Mouse (Mus musculus) E14TG2a.4 (cell line): ENCODE measurements around the gene Syvn1.
"Not testable (repeated sequence)": the region's sequence is repeated elsewhere in the genome, so short reads cannot be mapped to it uniquely, and the experiment has no call there.

Experiments
- H3K27me3 ChIP-seq: 2 replicates; pipeline ENCODE4 v1.6.1; 2014; ENCODE audit warnings: low read length, control low read depth; ENCODE audit not compliant: insufficient read depth
- H3K36me3 ChIP-seq: 2 replicates; pipeline ENCODE4 v1.6.1; 2014; ENCODE audit warnings: low read length, control low read depth; ENCODE audit not compliant: insufficient read depth
- H3K4me1 ChIP-seq: replicated peaks from 2 replicates; pipeline ENCODE4 v1.6.1; 2014; ENCODE audit warnings: low read depth, low read length, control low read depth
- H3K4me3 ChIP-seq: replicated peaks from 2 replicates; pipeline ENCODE4 v1.5.1; 2014; ENCODE audit warnings: mild to moderate bottlenecking, low read length
- H3K9me3 ChIP-seq: 2 replicates; pipeline ENCODE4 v1.6.1; 2014; ENCODE audit warnings: low read length, control low read depth
- CTCF ChIP-seq: conservative IDR thresholded peaks from 2 replicates; pipeline ENCODE4 v1.5.1; 2014; ENCODE audit warnings: low read length
- NANOG ChIP-seq: IDR thresholded peaks from 2 replicates; pipeline ENCODE4 v1.6.1; 2014; ENCODE audit warnings: borderline replicate concordance, low read length, mixed read lengths
- POU5F1 ChIP-seq: IDR thresholded peaks from 2 replicates; pipeline ENCODE4 v1.6.1; 2014; ENCODE audit warnings: low read length, borderline replicate concordance

Syvn1 gene

DNA sequence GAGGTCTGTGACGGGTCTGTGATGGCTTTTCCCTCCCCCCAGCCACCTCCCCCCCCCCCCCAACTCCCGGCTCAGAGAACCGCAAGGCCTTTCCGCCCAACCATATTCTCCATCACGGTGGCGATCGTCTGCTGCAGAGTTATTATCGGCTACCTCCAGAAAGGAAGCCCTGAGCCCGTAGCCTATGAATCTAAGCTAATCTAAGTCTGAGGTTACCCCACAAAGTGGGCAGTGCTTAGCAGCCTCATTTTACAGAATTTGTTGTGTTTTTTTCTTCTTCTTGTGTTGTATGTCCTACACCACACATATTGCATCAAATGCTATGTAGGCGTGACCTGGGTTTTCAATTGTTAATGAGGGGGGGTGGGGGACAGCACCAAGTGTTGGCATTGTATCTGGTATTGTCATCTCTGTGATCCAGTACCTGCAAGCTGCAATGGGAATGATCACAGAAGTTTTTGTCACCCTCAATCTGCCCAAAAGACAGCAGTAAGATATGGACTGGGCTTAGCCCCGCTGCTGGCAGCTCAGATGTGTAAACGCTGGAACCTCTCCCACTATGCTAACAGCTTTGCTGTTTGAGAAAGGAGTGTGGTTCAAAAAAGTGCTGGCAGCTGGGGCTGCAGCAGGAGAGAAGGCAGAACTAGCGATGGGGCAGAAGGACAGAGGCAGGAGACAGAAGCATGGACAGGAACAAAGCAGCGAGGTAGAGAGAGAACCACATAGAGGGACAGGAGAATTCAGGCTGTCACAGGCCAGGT lies 15.7 kb upstream of the Syvn1 start:
- no peak for TF ChIP-seq NANOG
- no peak for TF ChIP-seq CTCF
- TF ChIP-seq POU5F1 = no peak
- peaks cover 40% of the 10 kb centered on the region for H3K4me1 ChIP-seq
- no peaks in the 10 kb centered on the region for H3K9me3 ChIP-seq
- H3K36me3 ChIP-seq = no peaks in the 10 kb centered on the region
- peak overlapping the region; percentile 10; the same call in 1 of the 2 replicates for H3K4me3 ChIP-seq
- H3K27me3 ChIP-seq = peaks cover 3% of the 10 kb centered on the region; the same call in 1 of the 2 replicates

DNA sequence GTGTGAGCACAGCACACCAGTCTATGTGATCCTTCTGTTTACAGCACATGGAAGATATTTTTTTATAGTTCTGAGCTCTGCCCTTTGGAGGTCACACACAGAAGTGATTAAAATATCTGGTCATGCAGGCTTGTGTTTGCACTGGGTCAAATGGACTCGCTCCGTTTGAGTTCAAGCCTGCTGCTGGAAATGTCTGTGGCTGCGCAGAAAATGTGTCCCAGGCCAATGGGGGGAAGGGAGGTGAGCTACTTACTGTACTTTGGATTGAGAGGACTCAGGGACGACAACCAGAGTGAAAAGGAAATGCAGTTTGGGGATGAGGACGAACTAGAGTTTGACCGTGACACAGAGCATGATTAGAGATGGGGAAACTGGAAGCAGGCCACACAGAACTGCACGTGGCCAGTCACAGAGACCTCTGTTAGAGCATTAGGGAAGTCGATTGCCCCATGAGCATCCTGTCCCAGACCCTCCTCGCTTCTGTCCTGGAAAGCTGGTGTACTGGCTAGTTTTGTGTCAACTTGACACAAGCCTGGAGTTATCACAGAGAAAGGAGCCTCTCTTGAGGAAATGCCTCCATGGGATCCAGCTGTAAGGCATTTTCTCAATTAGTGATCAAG lies 10.3 kb upstream of the Syvn1 start:
- H3K9me3 ChIP-seq = no peaks in the 10 kb centered on the region
- H3K36me3 ChIP-seq = no peaks in the 10 kb centered on the region
- H3K27me3 ChIP-seq = peaks cover 3% of the 10 kb centered on the region; the same call in 1 of the 2 replicates
- peaks cover 8% of the 10 kb centered on the region for H3K4me1 ChIP-seq
- H3K4me3 ChIP-seq = no peak overlapping the region
- TF ChIP-seq POU5F1 (no peak), NANOG (no peak), CTCF (no peak)

DNA sequence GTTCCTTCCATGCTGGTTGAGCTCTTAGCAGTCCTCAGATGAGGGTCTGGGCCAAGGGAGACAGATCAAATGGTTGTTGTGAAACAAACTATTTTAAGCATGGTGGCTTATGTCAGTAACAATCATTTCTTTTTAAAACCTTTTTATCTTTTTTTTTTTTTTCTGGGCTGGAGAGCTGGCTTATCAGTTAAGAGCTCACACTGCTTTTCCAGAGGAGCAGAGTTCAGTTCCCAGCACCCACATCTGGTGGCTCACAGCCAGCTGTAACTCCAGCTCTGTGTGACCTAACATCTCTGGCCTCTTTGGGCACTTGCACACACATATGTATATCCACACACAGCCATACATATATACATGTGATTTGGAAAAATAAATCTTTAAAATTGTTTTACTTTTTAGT lies 8.7 kb upstream of the Syvn1 start:
- Histone ChIP-seq H3K27me3 (peaks cover 1% of the 10 kb centered on the region; the same call in 1 of the 2 replicates), H3K4me1 (peaks cover 16% of the 10 kb centered on the region), H3K4me3 (no peak overlapping the region), H3K36me3 (no peaks in the 10 kb centered on the region), H3K9me3 (no peaks in the 10 kb centered on the region)
- TF ChIP-seq CTCF (no peak), POU5F1 (no peak), NANOG (no peak)

DNA sequence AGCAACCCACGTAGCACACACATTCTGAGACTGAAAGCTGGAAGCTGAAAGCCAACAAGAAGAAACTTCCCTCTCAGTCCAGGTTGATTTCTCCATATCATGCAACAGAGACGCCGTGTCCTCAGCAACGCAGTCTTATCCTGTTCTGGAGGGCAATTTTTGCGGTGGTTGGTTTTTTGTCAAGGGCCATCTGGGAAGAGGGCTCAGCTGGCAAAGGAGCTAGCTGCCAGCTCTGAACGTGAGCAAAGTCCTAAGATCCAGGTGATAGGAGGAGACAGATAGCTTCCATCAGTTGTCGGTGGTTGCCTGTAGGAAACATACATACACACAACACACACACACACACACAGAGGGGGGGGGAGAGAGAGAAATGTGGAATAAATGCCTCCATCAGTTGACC lies 8.1 kb upstream of the Syvn1 start:
- H3K27me3 ChIP-seq = no peaks in the 10 kb centered on the region; the same call in 1 of the 2 replicates
- H3K4me3 ChIP-seq = no peak overlapping the region
- no peaks in the 10 kb centered on the region for H3K36me3 ChIP-seq
- H3K9me3 ChIP-seq = no peaks in the 10 kb centered on the region
- H3K4me1 ChIP-seq = peaks cover 17% of the 10 kb centered on the region
- TF ChIP-seq POU5F1 = no peak

DNA sequence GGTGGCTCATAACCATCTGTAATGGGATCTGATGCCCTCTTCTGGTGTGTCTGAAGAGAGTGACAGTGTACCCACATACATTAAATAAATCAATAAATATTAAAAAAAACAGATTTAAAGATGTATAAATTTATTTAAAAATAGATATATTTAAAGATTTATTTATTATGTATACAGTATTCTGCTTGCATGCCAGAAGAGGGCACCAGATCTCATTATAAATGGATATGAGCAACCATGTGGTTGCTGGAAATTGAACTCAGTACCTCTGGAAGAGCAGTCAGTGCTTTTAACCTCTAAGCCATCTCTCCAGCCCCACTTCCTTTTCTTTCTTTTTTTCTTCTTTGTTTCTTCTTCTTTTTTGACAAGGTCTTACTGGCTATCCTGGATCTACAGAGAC lies 6.4 kb upstream of the Syvn1 start:
- no peak for TF ChIP-seq POU5F1
- no peak for TF ChIP-seq NANOG
- TF ChIP-seq CTCF = no peak
- Histone ChIP-seq H3K4me1 (peaks cover 19% of the 10 kb centered on the region), H3K9me3 (no peaks in the 10 kb centered on the region), H3K4me3 (no peak overlapping the region), H3K27me3 (no peaks in the 10 kb centered on the region; the same call in 1 of the 2 replicates), H3K36me3 (no peaks in the 10 kb centered on the region)

DNA sequence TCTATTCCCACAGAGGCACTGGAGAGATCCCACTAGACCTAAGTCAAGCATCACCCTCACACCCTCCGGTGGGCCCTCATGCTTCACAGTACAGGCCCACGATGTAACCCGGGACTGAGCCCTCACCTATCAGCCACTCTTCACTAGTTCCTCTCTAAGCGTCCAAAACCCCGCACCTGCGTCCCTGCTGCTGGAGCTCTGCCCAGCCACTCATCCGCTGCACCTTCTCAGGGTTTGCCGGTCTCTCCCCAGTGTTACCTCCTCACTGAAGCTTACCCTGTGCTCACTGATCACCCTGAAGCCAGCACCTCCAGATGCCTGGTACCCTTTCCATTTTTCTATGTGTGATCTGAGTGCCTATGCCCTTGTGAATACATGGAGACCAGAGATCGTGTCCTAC lies 4.1 kb upstream of the Syvn1 start:
- Histone ChIP-seq H3K9me3 (no peaks in the 10 kb centered on the region), H3K36me3 (no peaks in the 10 kb centered on the region), H3K27me3 (no peaks in the 10 kb centered on the region; the same call in 1 of the 2 replicates), H3K4me1 (peaks cover 30% of the 10 kb centered on the region), H3K4me3 (0 out of 2 replicates have a peak overlapping the region, but pooled peaks have one; percentile 23)
- TF ChIP-seq POU5F1 = no peak

DNA sequence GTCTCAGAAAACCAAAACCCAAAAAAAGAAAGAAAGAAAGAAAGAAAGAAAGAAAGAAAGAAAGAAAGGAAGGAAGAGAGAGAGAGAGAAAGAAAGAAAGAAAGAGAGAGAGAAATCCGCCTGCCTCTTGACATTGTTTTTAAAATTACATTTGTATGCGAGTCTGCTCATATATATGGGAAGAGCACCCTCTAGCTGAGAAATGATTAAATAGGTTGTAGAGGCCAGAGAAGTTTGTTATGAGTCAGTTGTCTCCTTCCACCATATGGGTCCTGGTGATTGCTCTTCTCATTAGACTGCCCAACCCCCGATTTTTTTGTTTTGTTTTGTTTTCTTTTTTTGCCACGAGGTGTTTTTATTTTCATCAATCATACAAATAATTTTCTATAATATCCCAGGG lies 2.3 kb upstream of the Syvn1 start:
- not testable (repeated sequence) for H3K4me3 ChIP-seq, H3K27me3 ChIP-seq, H3K9me3 ChIP-seq
- Histone ChIP-seq H3K36me3 (peaks cover 16% of the 10 kb centered on the region), H3K4me1 (peaks cover 45% of the 10 kb centered on the region)
- TF ChIP-seq CTCF = peak; percentile 13; the same call in 1 of the 2 replicates

DNA sequence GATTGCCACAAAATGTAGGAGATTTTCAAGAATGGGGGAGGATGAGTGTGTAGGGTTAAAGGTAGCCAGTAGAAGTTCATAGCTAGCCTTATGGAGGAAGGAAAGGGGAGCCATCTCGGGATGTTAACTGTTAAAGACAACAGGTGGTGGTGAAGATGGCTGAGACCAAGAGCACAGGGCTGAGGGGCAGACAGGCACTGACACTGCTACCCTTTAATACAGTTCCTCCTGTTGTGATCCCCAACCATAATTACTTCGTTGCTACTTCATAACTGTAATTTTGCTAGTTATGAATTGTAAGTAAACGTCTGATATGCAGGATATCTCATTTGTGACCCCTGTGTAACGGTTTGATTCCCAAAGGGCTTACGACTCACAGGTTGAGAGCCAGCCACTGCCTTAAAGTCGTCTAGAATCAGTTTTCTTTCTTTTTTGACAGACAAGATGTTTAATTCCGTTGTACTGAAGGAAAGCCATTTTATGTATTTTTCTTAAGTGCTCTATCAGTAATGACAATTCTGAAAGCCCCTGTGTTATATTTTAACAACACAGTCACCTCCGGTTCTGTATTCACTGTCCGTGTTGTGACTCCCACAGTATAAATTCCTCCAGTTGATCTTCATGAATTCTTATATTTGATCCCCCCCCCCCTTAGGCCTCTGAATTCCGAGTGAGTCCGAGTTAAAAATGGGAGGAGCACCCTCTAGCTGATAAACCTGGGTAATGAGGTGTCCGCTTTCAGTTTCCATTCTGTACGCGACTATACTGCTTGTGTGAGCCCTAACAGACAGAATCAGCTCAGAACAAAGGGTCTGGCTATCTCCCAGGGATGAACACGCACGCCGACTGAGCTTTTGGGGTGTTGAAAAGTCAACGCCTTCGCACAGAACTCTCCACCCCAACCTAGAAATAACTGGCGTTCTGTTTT lies 746 bp upstream of the Syvn1 start:
- peak overlapping the region; percentile 96 for H3K4me3 ChIP-seq
- H3K36me3 ChIP-seq = peaks cover 31% of the 10 kb centered on the region
- TF ChIP-seq CTCF (no peak), POU5F1 (no peak), NANOG (no peak)
- H3K27me3 ChIP-seq = no peaks in the 10 kb centered on the region
- peaks cover 50% of the 10 kb centered on the region for H3K4me1 ChIP-seq
- no peaks in the 10 kb centered on the region for H3K9me3 ChIP-seq
